Comparison of ENCODE assay signal across 13 mouse cellular contexts in genomic region chr1:138210387-138211024, GRCm38 (mm10). TPM values are rescaled to one million over a fixed set of nuclear protein-coding genes. Genes with fewer than 3 reads are reported as not detected.
"Had no signal": no experiment of that assay in that cellular context is flagged by ENCODE, and none has a peak within 500 bp of the region (broad histone marks: within the 10 kb centered on the region; RNA-seq: fewer than 3 reads in every experiment).

No protein-coding gene starts in this region.

- H3K9me3 ChIP-seq: limb, embryonic 15.5 days; liver, embryonic 15.5 days; midbrain, embryonic 12.5 days; neural tube, embryonic 15.5 days; stomach, embryonic 15.5 days had no signal

- H3K27me3 ChIP-seq: limb, embryonic 15.5 days; liver, embryonic 15.5 days; midbrain, embryonic 12.5 days; neural tube, embryonic 15.5 days; stomach, embryonic 15.5 days had no signal

- H3K4me1 ChIP-seq: limb, embryonic 15.5 days; liver, embryonic 15.5 days; neural tube, embryonic 15.5 days; stomach, embryonic 15.5 days had no signal

- ATAC-seq: inflammation-experienced regulatory T-cells, adult 6 months had no signal

- H3K4me3 ChIP-seq: limb, embryonic 15.5 days; liver, embryonic 15.5 days; midbrain, embryonic 12.5 days; myocyte; neural tube, embryonic 15.5 days; stomach, embryonic 15.5 days had no signal

- H3K36me3 ChIP-seq: limb, embryonic 15.5 days; liver, embryonic 15.5 days; midbrain, embryonic 12.5 days; neural tube, embryonic 15.5 days; stomach, embryonic 15.5 days had no signal

- H3K27ac ChIP-seq: limb, embryonic 15.5 days; liver, embryonic 15.5 days; midbrain, embryonic 12.5 days; neural tube, embryonic 15.5 days; stomach, embryonic 15.5 days had no signal

- H3K4me2 ChIP-seq: limb, embryonic 15.5 days; liver, embryonic 15.5 days; lung, embryonic 14.5 days; midbrain, embryonic 12.5 days; neural tube, embryonic 15.5 days; stomach, embryonic 15.5 days had no signal

- DNase-seq: layer of hippocampus, adult 9-11 months; layer of hippocampus, postnatal 36 days; lung, embryonic 14.5 days; right cerebral cortex, postnatal 4 days; spleen, adult 18-20 months; thymus, postnatal 36 days had no signal

- H3K9ac ChIP-seq: limb, embryonic 15.5 days; liver, embryonic 15.5 days; lung, embryonic 14.5 days; midbrain, embryonic 12.5 days; neural tube, embryonic 15.5 days; stomach, embryonic 15.5 days had no signal

RNA-seq across cellular contexts. Expression of gene Ptprc, which starts 35.0 kb away (rescaled TPM):
- polyA plus RNA-seq: myocyte had no signal
